Mouse (Mus musculus) liver, adult 2 months (tissue): Measurements from ENCODE around the gene Gpr84. TPM values are rescaled to one million over a fixed set of nuclear protein-coding genes. Genes with fewer than 3 reads are reported as not detected.
A peak's percentile ranks its signal among the peaks of the same experiment; 100 is the strongest.

Source experiments
- DNase-seq: peaks from one replicate; pipeline ENCODE4 v3.0.0-alpha.2; 2011; ENCODE audit warnings: low read depth, low spot score; ENCODE audit errors: extremely low read depth
- H3K27ac ChIP-seq: fragments of 200-500 bp; replicated peaks from 2 replicates; pipeline ENCODE4 v1.5.1; 2012; ENCODE audit warnings: low read depth, mild to moderate bottlenecking, control low read depth, inconsistent platforms, low read length; ENCODE audit not compliant: insufficient read depth
- H3K27me3 ChIP-seq: fragments of 200-500 bp; 2 replicates; pipeline ENCODE4 v1.6.1; 2012; ENCODE audit warnings: mild to moderate bottlenecking, moderate library complexity, low read length, inconsistent platforms; ENCODE audit not compliant: control insufficient read depth, insufficient read depth
- H3K36me3 ChIP-seq: fragments of 200-500 bp; 2 replicates; pipeline ENCODE4 v1.6.1; 2012; ENCODE audit warnings: low read length, inconsistent platforms; ENCODE audit not compliant: control insufficient read depth, insufficient read depth
- H3K4me1 ChIP-seq: fragments of 200-500 bp; 2 replicates; pipeline ENCODE4 v1.6.1; 2011; ENCODE audit warnings: low read length; ENCODE audit not compliant: control insufficient read depth, insufficient read depth
- H3K4me3 ChIP-seq: fragments of 200-500 bp; 2 replicates; pipeline ENCODE4 v1.5.1; 2011; ENCODE audit warnings: low read depth, mild to moderate bottlenecking, control low read depth, low read length, moderate library complexity; ENCODE audit not compliant: insufficient read depth
- H3K79me2 ChIP-seq: fragments of 200-500 bp; 2 replicates; pipeline ENCODE4 v1.6.1; 2012; ENCODE audit warnings: inconsistent platforms, mild to moderate bottlenecking, low read length, moderate library complexity; ENCODE audit not compliant: control insufficient read depth, insufficient read depth
- H3K9ac ChIP-seq: fragments of 200-500 bp; 2 replicates; pipeline ENCODE4 v1.6.1; 2012; ENCODE audit warnings: low read depth, mild to moderate bottlenecking, control low read depth, inconsistent platforms, low read length
- CTCF ChIP-seq: fragments of 200-500 bp; IDR thresholded peaks from 2 replicates; pipeline ENCODE4 v1.5.1; 2011; ENCODE audit warnings: low read depth, low read length, control low read depth
- POLR2A ChIP-seq: fragments of 200-500 bp; IDR thresholded peaks from 2 replicates; pipeline ENCODE4 v1.6.1; 2011; ENCODE audit warnings: low read length, control low read depth; ENCODE audit not compliant: insufficient read depth; ENCODE audit errors: extremely low read depth
- WGBS: fragments of 180-500 bp; shearing (Covaris S2); methylation state at CpG from one replicate; pipeline ENCODE4 v1.1.7; 2018; 5-methylcytosine and 5-hydroxymethylcytosine counted together
- polyA plus RNA-seq: library from polyadenylated mRNA; depleted of rRNA; stranded (reverse); fragments of >200 nt; gene quantifications from 2 replicates; pipeline ENCODE4 v1.2.3, GENCODE M21; 2012
- total RNA-seq: library from RNA; depleted of rRNA; stranded (reverse); fragments of >200 nt; gene quantifications from 2 replicates; pipeline ENCODE4 v1.2.3, GENCODE M21; 2014

The Gpr84 gene
- total and polyA plus RNA-seq, 2 experiments = 0.09 to 0.12 TPM

DNA sequence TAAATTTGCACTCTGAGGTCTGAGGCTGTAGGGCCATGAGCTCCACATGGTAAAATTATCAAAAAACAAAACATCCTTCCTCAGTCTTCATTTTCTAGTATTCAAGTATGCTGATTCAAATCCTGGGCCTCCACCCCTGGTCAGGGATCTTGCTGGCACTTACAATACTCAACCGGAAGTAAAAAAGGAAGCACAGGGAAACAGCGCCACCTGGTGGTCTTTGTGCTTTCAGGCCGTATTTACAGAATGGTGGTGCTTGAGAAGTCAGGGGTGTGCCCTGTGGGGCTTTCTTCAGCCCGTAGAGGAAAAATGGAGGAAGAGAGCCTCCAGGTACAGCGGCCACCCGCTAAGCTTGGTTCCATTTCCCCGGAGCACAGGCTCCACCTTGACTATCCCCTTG lies 3.3 kb downstream of the Gpr84 start:
- H3K27ac ChIP-seq = peak overlapping the region; percentile 74
- H3K4me1 ChIP-seq = peaks cover 30% of the 10 kb centered on the region
- H3K79me2 ChIP-seq = no peaks in the 10 kb centered on the region
- TF ChIP-seq CTCF (peak; percentile 69), POLR2A (no peak)
- H3K36me3 ChIP-seq = no peaks in the 10 kb centered on the region
- DNase-seq = peak; percentile 88
- H3K4me3 ChIP-seq = no peak overlapping the region
- 2% methylated on average over 7 of the region's 7 CpGs for WGBS
- peak overlapping the region; percentile 14; the same call in 1 of the 2 replicates for H3K9ac ChIP-seq
- no peaks in the 10 kb centered on the region for H3K27me3 ChIP-seq

DNA sequence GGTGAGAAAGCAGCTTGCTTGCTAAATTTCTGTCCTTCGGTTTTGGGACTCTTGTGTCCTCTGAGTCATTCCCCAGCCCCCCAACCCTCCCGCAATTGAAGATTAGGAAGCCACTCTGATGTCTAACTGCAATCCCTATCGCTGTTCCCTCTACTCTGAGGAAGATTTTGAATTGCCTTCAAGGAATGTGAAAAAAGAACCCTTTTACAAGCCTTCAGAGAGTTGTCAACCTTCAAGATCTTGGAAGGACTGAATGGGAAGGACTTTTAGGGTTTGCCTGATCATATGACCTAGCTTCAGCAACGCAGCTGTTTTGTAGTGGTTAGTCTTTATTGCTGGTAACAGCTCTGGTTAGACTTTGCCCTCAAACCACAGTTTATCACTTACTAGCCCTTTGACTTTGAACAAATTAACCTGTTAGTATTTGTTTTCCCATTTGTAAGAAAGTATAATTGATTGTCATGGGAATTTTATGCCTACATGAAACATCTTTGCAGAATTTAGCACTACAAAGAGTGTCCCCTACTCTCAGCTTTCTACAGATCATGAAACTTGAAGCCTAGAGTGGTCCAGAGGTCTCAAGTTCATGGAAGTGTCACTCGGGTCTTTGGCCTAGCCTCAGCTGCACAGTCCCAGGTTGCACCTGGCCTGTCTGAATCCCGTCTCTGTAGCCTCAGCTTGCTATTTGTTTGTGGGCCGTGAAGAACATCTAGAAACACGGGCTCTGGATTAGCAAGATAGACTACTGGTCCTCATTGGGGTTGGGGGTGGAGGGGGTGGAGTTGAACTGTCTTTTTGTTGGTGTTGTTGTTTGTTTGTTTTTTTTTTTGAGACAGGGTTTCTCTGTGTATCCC lies 4.4 kb downstream of the Gpr84 start:
- TF ChIP-seq POLR2A (no peak), CTCF (no peak)
- H3K9ac ChIP-seq = peak overlapping the region; percentile 85
- H3K27ac ChIP-seq = peak overlapping the region; percentile 99
- peak; percentile 97 for DNase-seq
- no peaks in the 10 kb centered on the region for H3K36me3 ChIP-seq
- H3K4me1 ChIP-seq = peaks cover 30% of the 10 kb centered on the region
- no peaks in the 10 kb centered on the region for H3K79me2 ChIP-seq
- H3K27me3 ChIP-seq = no peaks in the 10 kb centered on the region
- H3K4me3 ChIP-seq = peak overlapping the region; percentile 59
- 9% methylated on average over 8 of the region's 8 CpGs for WGBS

DNA sequence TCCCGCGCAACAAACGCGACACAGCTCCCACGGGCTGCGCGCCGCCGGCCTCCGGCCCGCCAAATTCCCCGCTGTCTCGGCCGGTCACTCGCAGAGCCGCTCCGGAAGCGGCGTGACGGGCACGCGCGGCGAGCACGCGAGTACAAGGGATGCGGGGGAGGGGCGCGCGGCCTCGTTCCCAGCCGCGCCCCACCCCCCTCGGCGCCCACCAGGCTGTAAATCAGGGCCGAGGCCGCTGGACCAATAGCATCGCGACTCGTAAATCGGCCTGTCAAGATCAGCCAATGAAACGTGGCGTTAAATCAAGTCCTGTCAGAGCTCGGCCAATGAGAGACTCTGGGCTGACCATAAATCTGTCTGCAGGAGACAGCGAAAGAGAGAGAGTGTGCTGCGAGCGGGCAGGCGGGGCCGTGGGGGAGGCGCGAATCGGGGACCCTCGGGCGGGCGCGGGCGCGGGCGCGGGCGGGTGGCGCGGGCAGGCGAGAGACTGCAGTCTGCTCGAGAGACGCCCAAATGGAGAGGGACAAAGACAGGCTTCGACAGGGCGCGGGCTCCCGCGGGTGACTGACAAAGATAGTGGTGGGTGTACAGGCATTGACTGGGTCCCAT lies 5.2 kb downstream of the Gpr84 start:
- WGBS = under 1% methylated on average over 71 of the region's 71 CpGs
- Histone ChIP-seq H3K27me3 (no peaks in the 10 kb centered on the region), H3K4me1 (peaks cover 30% of the 10 kb centered on the region), H3K79me2 (no peaks in the 10 kb centered on the region), H3K36me3 (no peaks in the 10 kb centered on the region), H3K9ac (peak overlapping the region; percentile 85), H3K4me3 (peak overlapping the region; percentile 59), H3K27ac (peak overlapping the region; percentile 99)
- no peak for TF ChIP-seq CTCF
- TF ChIP-seq POLR2A = peak; percentile 94
- DNase-seq = peak; percentile 98

DNA sequence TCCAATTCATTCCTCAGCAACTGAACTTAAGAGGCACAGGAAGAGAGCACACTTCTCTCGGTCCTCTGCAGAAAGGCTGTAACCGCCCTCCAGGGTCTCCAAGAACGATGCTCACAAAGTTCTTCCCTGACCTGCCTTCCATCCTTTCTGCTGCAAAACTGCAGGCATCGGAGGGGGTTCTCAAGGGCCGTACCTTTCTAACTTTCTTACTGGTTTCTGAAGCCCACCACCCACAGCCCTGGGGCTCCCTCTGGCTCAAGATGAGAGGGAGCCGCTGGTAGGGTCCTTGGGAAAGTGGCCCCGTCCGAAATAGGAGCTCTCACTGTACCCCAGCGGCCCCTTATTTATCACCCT lies 5.8 kb downstream of the Gpr84 start:
- Histone ChIP-seq H3K9ac (peak overlapping the region; percentile 71), H3K4me3 (peak overlapping the region; percentile 57), H3K79me2 (no peaks in the 10 kb centered on the region), H3K27me3 (no peaks in the 10 kb centered on the region), H3K27ac (peak overlapping the region; percentile 68), H3K4me1 (peaks cover 30% of the 10 kb centered on the region), H3K36me3 (peaks cover under 1% of the 10 kb centered on the region; the same call in 1 of the 2 replicates)
- TF ChIP-seq POLR2A (no peak), CTCF (no peak)
- no peak for DNase-seq
- 4% methylated on average over 9 of the region's 9 CpGs for WGBS

DNA sequence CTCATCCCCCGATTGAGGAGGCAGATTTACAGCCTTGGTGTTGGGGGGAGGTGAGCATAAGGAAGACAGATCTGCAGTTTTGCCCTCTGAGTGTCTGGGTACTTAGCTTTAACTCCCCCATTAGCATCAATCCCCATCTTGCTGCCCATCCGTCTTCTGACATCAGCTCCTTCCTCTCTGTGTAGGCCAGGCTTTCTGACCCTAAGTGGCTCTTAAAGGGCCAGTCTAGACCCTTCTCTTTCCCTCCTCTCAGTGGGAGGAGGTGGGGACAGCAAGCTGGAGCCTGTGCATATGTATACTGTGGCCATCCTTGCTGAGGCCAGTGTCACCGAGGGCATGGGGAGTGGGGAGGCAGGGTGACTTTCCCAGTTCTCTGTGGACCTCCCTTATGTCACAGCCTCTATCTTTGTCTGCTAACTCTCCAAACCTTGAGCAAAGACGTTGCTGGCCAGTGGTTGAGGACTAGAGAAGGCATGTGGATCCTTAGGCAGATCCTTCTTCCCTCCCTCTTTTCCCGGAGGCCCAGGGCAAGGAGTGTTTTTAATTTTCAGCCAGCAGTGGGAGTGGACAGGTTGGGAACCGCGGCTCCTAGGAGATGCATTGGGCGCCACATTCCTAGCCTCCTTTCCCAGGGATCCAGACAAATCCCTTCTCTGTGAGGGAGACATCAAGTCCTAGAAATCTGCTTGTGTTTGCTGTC lies 6.3 kb downstream of the Gpr84 start:
- H3K27ac ChIP-seq = peak overlapping the region; percentile 68; the same call in 1 of the 2 replicates

More for the DNA sequence above, 6.3 kb downstream of the Gpr84 start:
- 28% methylated on average over 8 of the region's 8 CpGs for WGBS
- no peaks in the 10 kb centered on the region for H3K27me3 ChIP-seq
- TF ChIP-seq CTCF = no peak
- no peak for TF ChIP-seq POLR2A
- H3K4me1 ChIP-seq = peaks cover 28% of the 10 kb centered on the region
- H3K4me3 ChIP-seq = no peak overlapping the region
- no peaks in the 10 kb centered on the region for H3K79me2 ChIP-seq
- H3K36me3 ChIP-seq = peaks cover 3% of the 10 kb centered on the region; the same call in 1 of the 2 replicates
- H3K9ac ChIP-seq = peak overlapping the region; percentile 15; the same call in 1 of the 2 replicates
- no peak for DNase-seq
